Mouse (Mus musculus) lung, postnatal 0 days (tissue): Measurements from ENCODE around the gene Nfat5.
A peak's percentile ranks its signal among the peaks of the same experiment; 100 is the strongest.

Experiments used
- CTCF ChIP-seq: IDR thresholded peaks from 2 replicates; pipeline ENCODE4 v1.5.1; 2016; ENCODE audit warnings: antibody characterized with exemption, mild to moderate bottlenecking
- EP300 ChIP-seq: IDR thresholded peaks from 2 replicates; pipeline ENCODE4 v1.6.1; 2016; ENCODE audit warnings: antibody characterized with exemption, mild to moderate bottlenecking, control low read depth

DNA sequence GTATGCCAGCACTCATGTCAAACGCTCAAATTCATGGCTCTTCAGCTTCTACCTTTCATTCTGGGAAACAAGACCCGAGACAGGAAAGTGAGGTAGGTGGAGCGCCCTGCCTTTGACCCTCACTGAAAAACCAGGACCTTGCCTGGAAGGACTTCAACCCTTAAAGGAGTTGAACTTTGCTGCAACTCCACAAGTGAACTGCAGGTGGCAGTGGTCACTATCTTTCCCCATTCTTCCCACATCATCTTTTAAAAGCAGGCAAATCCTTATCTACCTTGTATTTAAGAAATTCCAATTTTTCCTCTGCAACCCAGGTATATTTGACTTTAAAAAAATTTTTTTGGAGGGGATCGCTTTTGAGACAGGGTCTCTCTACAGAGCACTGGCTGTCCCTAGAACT, 118.1 kb downstream of the Nfat5 start:
- TF ChIP-seq CTCF, result peak; percentile 77
- TF ChIP-seq EP300, result no peak
